9 mouse cellular contexts compared by ENCODE assay signal in genomic region chr12:84150976-84151375, GRCm38 (mm10). TPM values are rescaled to one million over a fixed set of nuclear protein-coding genes. Genes with fewer than 3 reads are reported as not detected.
A peak's percentile ranks its signal among the peaks of the same experiment; 100 is the strongest.
DNase-seq lines count a peak whose midpoint lies in the region; ATAC-seq lines count a peak whose summit lies in the region.
"Had no signal": no experiment of that assay in that cellular context is flagged by ENCODE, and none has a peak within 500 bp of the region (broad histone marks: within the 10 kb centered on the region; RNA-seq: fewer than 3 reads in every experiment).

No protein-coding gene starts in this region.

- no peaks in the 10 kb centered on the region for H3K27me3 ChIP-seq in kidney, embryonic 15.5 days
- H3K27me3 ChIP-seq in heart, embryonic 14.5 days (ENCODE audit: control insufficient read depth, insufficient read depth, low read length): no peaks in the 10 kb centered on the region
- H3K27me3 ChIP-seq: embryonic facial prominence, embryonic 12.5 days had no signal

- no peaks in the 10 kb centered on the region for H3K9me3 ChIP-seq in kidney, embryonic 15.5 days (replicated peaks)
- H3K9me3 ChIP-seq in heart, embryonic 14.5 days (ENCODE audit: control insufficient read depth, low read length): no peaks in the 10 kb centered on the region
- H3K9me3 ChIP-seq: embryonic facial prominence, embryonic 12.5 days had no signal

- H3K9ac ChIP-seq in kidney, embryonic 15.5 days: no peak overlapping the region
- no peak overlapping the region for H3K9ac ChIP-seq in heart, embryonic 14.5 days (ENCODE audit: low read length)
- H3K9ac ChIP-seq: embryonic facial prominence, embryonic 12.5 days had no signal

- WGBS in kidney, embryonic 15.5 days: 49% methylated on average over 6 of the region's 6 CpGs
- 3% methylated on average over 6 of the region's 6 CpGs for WGBS in heart, embryonic 14.5 days

- no peak for ATAC-seq in kidney, embryonic 15.5 days (replicated peaks; ENCODE audit: low FRiP score)
- ATAC-seq in heart, embryonic 14.5 days (ENCODE audit: insufficient number of reproducible peaks, insufficient read depth, low FRiP score, low read depth): no peak
- ATAC-seq in megakaryocyte, adult 5-6 weeks (ENCODE audit: poor library complexity, severe bottlenecking): no peak

- DNase-seq in kidney, adult 11 months: peak; percentile 3
- DNase-seq in c-Kit-negative CD71-positive TER-119-positive erythroid progenitor cells, embryonic 14.5 days (ENCODE audit: low read depth, low spot score): peak; percentile 93
- DNase-seq in skeletal muscle tissue, adult 2 months (ENCODE audit: low read depth, low spot score): peak; percentile 47
- DNase-seq in urinary bladder, adult 18-20 months (ENCODE audit: low spot score in 2 of 2): no peak
- DNase-seq in ovary, postnatal 10 days (ENCODE audit: low spot score): no peak

- peaks cover 24% of the 10 kb centered on the region for H3K4me1 ChIP-seq in kidney, embryonic 15.5 days
- H3K4me1 ChIP-seq in heart, embryonic 14.5 days (ENCODE audit: control insufficient read depth in 2 of 2, insufficient read depth in 2 of 2, low read length in 2 of 2): peaks cover 23 to 37% of the 10 kb centered on the region in 2 experiments

- H3K4me3 ChIP-seq in kidney, embryonic 15.5 days (replicated peaks): no peak overlapping the region
- H3K4me3 ChIP-seq in heart, embryonic 14.5 days (ENCODE audit: control insufficient read depth in 1 of 2, insufficient read depth in 1 of 2, low read depth in 1 of 2, low read length in 2 of 2): no peak overlapping the region
- H3K4me3 ChIP-seq: embryonic facial prominence, embryonic 12.5 days had no signal

- no peak overlapping the region for H3K4me2 ChIP-seq in kidney, embryonic 15.5 days
- H3K4me2 ChIP-seq in heart, embryonic 14.5 days (ENCODE audit: low read length): 0 out of 2 replicates have a peak overlapping the region, but pooled peaks have one; percentile 4
- H3K4me2 ChIP-seq: embryonic facial prominence, embryonic 12.5 days had no signal

- H3K27ac ChIP-seq in kidney, embryonic 15.5 days: no peak overlapping the region
- H3K27ac ChIP-seq in heart, embryonic 14.5 days (replicated peaks in 1 of 2; ENCODE audit: control insufficient read depth in 1 of 2, insufficient read depth in 1 of 2, low read depth in 2 of 2, low read length in 2 of 2): peak overlapping the region in 1 of 2 experiments; percentile 46; a peak in 3 of 4 replicates
- H3K27ac ChIP-seq: embryonic facial prominence, embryonic 12.5 days had no signal

- peaks cover 63% of the 10 kb centered on the region for H3K36me3 ChIP-seq in kidney, embryonic 15.5 days
- peaks cover 55% of the 10 kb centered on the region for H3K36me3 ChIP-seq in heart, embryonic 14.5 days (ENCODE audit: control insufficient read depth, insufficient read depth, low read length)

RNA-seq across cellular contexts. Expression of gene Pnma1, which starts 2.7 kb away (rescaled TPM):
- polyA plus RNA-seq in kidney, embryonic 15.5 days (2015; fragmentation: Nextera tagmentation; extraction: Ambion mirVana): 1.00 and 1.0 TPM in 2 replicates
- polyA plus RNA-seq in heart, embryonic 14.5 days (2014; fragmentation: Nextera tagmentation; extraction: Ambion mirVana): 0.43 and 0.68 TPM in 2 replicates
- 0.32 and 0.65 TPM in 2 replicates for total RNA-seq in megakaryocyte, adult 5-6 weeks (2015)
- 0.16 and 0.73 TPM in 2 replicates for total RNA-seq in megakaryocyte, adult 5-6 weeks (2017)

RNA-seq across cellular contexts. Expression of gene Dnal1, which starts 36.8 kb away (rescaled TPM):
- 5.3 and 6.5 TPM in 2 replicates for polyA plus RNA-seq in kidney, embryonic 15.5 days (2015; fragmentation: Nextera tagmentation; extraction: Ambion mirVana)
- polyA plus RNA-seq in heart, embryonic 14.5 days (2014; fragmentation: Nextera tagmentation; extraction: Ambion mirVana): 2.4 and 3.4 TPM in 2 replicates
- total RNA-seq in megakaryocyte, adult 5-6 weeks (2015): 0.33 and 0.62 TPM in 2 replicates
- total RNA-seq in megakaryocyte, adult 5-6 weeks (2017): not detected in 2 replicates

RNA-seq across cellular contexts. Expression of gene Acot6, which starts 50.5 kb away (rescaled TPM):
- 1.5 and 1.8 TPM in 2 replicates for polyA plus RNA-seq in kidney, embryonic 15.5 days (2015; fragmentation: Nextera tagmentation; extraction: Ambion mirVana)
- polyA plus RNA-seq in heart, embryonic 14.5 days (2014; fragmentation: Nextera tagmentation; extraction: Ambion mirVana): 1.4 TPM in 2 replicates
- total RNA-seq in megakaryocyte, adult 5-6 weeks (2015): 0.27 and 0.67 TPM in 2 replicates
- total RNA-seq in megakaryocyte, adult 5-6 weeks (2017): 0.22 TPM in 1 of 2 replicates, not detected in the other

Comparison
In these comparisons a context has a peak if more than half of its experiments do, and no peak if none do; other contexts are left out.
1. DNase-seq: peak in kidney, adult 11 months (single experiment), c-Kit-negative CD71-positive TER-119-positive erythroid progenitor cells, embryonic 14.5 days (single experiment) and skeletal muscle tissue, adult 2 months (single experiment); none in urinary bladder, adult 18-20 months (0 of 2) and ovary, postnatal 10 days (single experiment).